Mouse (Mus musculus) hindbrain, embryonic 12.5 days (tissue): ENCODE data around the gene Dars2. TPM values are rescaled to one million over a fixed set of nuclear protein-coding genes. Genes with fewer than 3 reads are reported as not detected.

Experiments
- ATAC-seq: fragments of 200-750 bp; cut with Nextera tagmentation; 2 replicates; pipeline ENCODE4 v1.8.0; 2017; ENCODE audit warnings: moderate TSS enrichment; ENCODE audit not compliant: low FRiP score
- H3K27ac ChIP-seq: fragments of 300-500 bp; sonication (generic); 2 replicates; pipeline ENCODE4 v1.5.1; 2016; ENCODE audit warnings: mild to moderate bottlenecking
- H3K27me3 ChIP-seq: fragments of 300-500 bp; sonication (generic); 2 replicates; pipeline ENCODE4 v1.6.1; 2016; ENCODE audit warnings: mild to moderate bottlenecking
- H3K36me3 ChIP-seq: fragments of 300-500 bp; sonication (generic); 2 replicates; pipeline ENCODE4 v1.6.1; 2016; ENCODE audit warnings: mild to moderate bottlenecking
- H3K4me1 ChIP-seq: fragments of 300-500 bp; sonication (generic); 2 replicates; pipeline ENCODE4 v1.6.1; 2016
- H3K4me2 ChIP-seq: fragments of 300-500 bp; sonication (generic); replicated peaks from 2 replicates; pipeline ENCODE4 v1.6.1; 2016; ENCODE audit warnings: mild to moderate bottlenecking
- H3K4me3 ChIP-seq: fragments of 300-500 bp; sonication (generic); 2 replicates; pipeline ENCODE4 v1.5.1; 2016; ENCODE audit warnings: mild to moderate bottlenecking
- H3K9ac ChIP-seq: fragments of 300-500 bp; sonication (generic); 2 replicates; pipeline ENCODE4 v1.6.1; 2016; ENCODE audit warnings: mild to moderate bottlenecking, moderate library complexity
- H3K9me3 ChIP-seq: fragments of 300-500 bp; sonication (generic); replicated peaks from 2 replicates; pipeline ENCODE4 v1.6.1; 2016; ENCODE audit warnings: mild to moderate bottlenecking
- WGBS: fragments of 180-500 bp; shearing (Covaris S2); methylation state at CpG from one replicate; pipeline ENCODE4 v1.1.7; 2016; 5-methylcytosine and 5-hydroxymethylcytosine counted together
- polyA plus RNA-seq: library from polyadenylated mRNA; unstranded; fragments of >200 nt; fragmentation: Nextera tagmentation; extraction: Ambion mirVana; gene quantifications from 2 replicates; pipeline ENCODE4 v1.2.1, GENCODE M21; 2016

Gene Dars2
- 30.6 and 33.5 TPM in 2 replicates for polyA plus RNA-seq

DNA sequence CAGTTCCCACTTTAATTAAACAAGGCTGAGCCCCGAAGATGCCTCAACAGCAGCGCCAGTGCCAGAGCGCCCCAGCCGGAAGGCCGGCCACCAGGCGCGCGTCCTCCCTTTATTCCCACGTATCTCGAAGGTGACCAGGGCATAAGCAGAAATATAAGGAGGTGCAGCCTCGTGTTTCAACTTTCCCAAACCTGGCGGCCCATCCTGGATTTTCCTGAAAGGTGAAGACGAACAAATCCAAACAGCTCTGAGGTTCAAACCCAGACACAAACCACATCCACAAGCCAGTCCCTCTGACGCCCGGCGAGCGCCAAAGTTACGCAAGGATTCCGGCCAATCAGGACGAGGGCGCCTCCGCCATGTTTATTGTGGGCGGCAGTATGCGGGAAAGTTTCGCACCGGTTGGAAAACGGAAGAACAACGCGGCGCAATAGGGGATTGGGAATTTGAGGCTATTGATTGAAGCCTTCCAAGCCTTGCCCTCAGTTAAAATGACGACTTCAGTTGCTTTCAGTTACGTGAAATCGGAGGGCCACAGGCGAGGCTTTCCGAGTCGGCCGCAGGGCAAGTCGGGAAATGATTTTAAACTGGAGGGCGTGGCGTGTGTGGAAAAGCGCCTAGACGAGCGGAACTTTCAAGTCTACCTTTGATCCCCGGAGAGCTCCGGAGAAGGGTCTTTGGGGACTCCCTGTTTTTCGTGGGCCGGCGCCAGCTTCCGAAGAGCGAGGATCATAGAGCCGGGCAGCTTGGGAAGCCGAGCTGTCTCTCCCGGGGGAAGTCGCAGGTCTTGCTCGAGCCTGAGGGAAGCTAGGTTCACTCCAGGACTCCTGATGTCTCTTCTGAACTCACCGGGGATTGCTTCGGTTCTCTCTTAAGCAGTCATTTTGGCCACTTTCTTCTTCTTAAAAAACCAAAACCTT is at the start of gene Dars2, which contains the start of gene Cenpl:
Dars2 (minus strand) TSS at position 307 of the 920 bp plus-strand sequence.
Cenpl (plus strand) TSS at position 362 of the 920 bp plus-strand sequence.
- no peaks in the 10 kb centered on the region for H3K36me3 ChIP-seq
- no peaks in the 10 kb centered on the region for H3K9me3 ChIP-seq
- peak within 1 kb of the TSS; percentile 45 for H3K27ac ChIP-seq
- under 1% methylated on average over 57 of the region's 57 CpGs for WGBS
- H3K4me1 ChIP-seq, result peaks cover 36% of the 10 kb centered on the region
- peak within 1 kb of the TSS; percentile 84 for H3K4me2 ChIP-seq
- H3K27me3 ChIP-seq, result no peaks in the 10 kb centered on the region
- H3K4me3 ChIP-seq, result peak within 1 kb of the TSS; percentile 74
- H3K9ac ChIP-seq, result peak within 1 kb of the TSS; percentile 71
- ATAC-seq, result peak; percentile 98

DNA sequence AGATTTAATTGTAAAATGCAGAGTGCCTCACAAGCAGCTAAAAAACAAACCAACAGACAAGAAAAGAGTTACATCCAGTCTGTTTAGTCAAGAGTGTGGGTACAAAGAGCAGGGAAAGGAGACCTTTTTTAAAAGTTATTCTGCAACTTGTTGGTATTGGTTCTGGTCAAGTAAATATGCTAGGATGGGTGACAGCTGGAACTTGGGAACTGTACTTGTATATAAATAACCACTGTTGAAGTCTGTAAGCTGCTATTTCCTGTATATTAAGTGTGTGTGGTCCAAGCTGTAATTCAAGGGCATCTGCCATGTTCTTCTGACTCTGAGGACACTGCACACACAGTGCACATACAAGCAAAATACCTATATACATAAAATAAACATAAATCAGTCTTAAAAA is 44.1 kb upstream of the Dars2 start:
- Histone ChIP-seq H3K27ac (no peak overlapping the region), H3K27me3 (no peaks in the 10 kb centered on the region), H3K9ac (no peak overlapping the region), H3K9me3 (no peaks in the 10 kb centered on the region), H3K36me3 (peaks cover 2% of the 10 kb centered on the region), H3K4me2 (no peak overlapping the region), H3K4me1 (no peaks in the 10 kb centered on the region), H3K4me3 (no peak overlapping the region)
- no peak for ATAC-seq

DNA sequence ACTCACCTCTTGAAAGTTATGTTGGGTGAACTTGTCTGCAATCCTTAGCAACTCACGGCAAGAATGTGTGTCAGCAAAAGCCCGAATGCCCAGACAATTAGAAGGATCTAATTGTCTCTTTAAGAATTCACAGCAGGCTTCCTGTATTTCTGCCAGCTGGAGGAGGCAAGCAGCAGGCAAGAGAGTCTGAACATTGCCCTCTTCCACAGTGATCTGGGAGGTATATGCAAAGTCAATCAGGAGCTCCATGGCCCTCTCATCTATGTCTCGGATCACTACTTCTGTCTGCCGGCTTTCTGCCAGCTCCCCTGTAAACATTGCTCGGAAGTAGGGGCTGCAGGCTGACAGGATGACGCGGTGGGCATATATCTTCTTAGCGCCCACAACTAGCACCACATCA is 38.8 kb upstream of the Dars2 start:
- Histone ChIP-seq H3K4me3 (no peak overlapping the region), H3K9me3 (no peaks in the 10 kb centered on the region), H3K27ac (no peak overlapping the region), H3K36me3 (peaks cover 21% of the 10 kb centered on the region), H3K4me1 (no peaks in the 10 kb centered on the region), H3K4me2 (no peak overlapping the region), H3K9ac (no peak overlapping the region), H3K27me3 (no peaks in the 10 kb centered on the region)
- ATAC-seq, result no peak
- WGBS, result 88% methylated on average over 8 of the region's 8 CpGs

DNA sequence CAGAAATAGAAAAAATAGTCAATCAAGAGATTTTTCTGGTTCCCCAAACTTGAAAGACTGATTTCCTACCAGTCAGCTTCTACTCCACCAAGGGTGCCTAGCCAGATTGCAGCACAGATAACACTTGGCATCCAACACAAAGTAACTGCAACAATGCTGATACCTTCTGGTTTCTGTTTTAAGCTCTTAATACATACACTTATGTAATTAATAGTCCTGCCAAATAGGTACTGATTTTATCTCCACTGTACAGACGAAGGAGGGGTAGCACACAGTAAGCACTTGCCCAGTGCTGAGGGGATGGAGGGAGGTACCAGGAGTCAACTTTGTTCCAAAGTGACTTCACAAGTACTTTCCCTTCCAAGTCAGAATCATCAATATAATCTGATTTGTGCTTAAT is 33.4 kb upstream of the Dars2 start:
- Histone ChIP-seq H3K36me3 (peaks cover 28% of the 10 kb centered on the region), H3K9me3 (no peaks in the 10 kb centered on the region), H3K27ac (no peak overlapping the region), H3K4me3 (no peak overlapping the region), H3K4me2 (no peak overlapping the region), H3K27me3 (no peaks in the 10 kb centered on the region), H3K9ac (no peak overlapping the region), H3K4me1 (no peaks in the 10 kb centered on the region)
- no peak for ATAC-seq
- WGBS, result 80% methylated on average over 1 of the region's 1 CpGs

DNA sequence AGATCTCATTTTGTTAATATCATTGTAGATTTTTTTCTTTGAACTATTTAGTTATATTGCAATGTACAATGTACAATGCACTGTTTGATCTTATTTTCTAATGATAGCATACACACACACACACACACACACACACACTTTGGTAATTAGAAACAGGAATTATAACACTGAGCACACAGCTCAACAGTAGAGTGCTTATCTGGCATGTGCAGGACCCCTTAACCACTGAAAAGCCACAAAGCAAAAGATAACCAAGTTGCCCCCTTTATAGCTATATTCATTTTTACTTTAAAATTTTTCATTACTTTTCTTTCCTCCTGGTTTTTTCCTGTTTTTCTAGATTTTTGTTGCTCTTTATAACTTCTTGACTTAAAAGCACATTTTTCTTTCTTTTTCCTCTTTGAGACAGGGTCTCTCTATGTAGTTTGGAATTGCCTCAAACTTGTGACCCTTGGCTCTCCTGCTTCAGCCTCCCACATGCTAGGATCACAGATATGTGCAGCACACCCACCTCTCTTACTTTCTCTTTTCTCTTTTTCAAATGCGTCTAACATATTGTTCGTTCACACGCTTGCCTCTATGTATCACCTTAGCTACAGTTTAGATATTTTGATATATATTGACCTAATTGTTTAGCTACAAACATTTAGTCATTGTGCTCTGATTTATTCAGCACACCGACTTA is 29.4 kb upstream of the Dars2 start:
- Histone ChIP-seq H3K9me3 (no peaks in the 10 kb centered on the region), H3K4me2 (no peak overlapping the region), H3K4me3 (no peak overlapping the region), H3K27ac (no peak overlapping the region), H3K4me1 (no peaks in the 10 kb centered on the region), H3K27me3 (no peaks in the 10 kb centered on the region), H3K36me3 (peaks cover 37% of the 10 kb centered on the region), H3K9ac (no peak overlapping the region)
- ATAC-seq, result no peak
- 97% methylated on average over 4 of the region's 4 CpGs for WGBS

DNA sequence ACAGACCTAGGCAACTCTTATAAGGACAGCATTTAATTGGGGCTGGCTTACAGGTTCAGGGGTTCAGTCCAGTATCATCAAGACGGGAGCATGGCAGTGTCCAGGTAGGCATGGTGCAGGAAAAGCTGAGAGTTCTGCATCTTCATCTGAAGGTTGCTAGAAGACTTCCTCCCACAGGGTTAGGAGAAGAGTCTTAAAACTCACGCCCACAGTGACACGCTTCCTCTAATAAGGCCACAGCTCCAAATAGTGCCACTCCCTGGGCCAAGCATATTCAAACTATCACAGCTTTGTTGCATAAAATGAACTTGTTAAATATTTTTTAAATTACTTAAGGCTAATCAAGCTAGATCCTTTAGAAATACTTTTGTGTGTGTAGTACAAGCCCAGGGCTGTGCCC is 6.8 kb upstream of the Dars2 start:
- no peak overlapping the region for H3K4me2 ChIP-seq
- H3K27me3 ChIP-seq, result no peaks in the 10 kb centered on the region
- H3K4me1 ChIP-seq, result peaks cover 19% of the 10 kb centered on the region
- no peak overlapping the region for H3K4me3 ChIP-seq
- no peak for ATAC-seq
- H3K9ac ChIP-seq, result no peak overlapping the region
- no peaks in the 10 kb centered on the region for H3K9me3 ChIP-seq
- H3K27ac ChIP-seq, result no peak overlapping the region
- 95% methylated on average over 3 of the region's 3 CpGs for WGBS
- H3K36me3 ChIP-seq, result peaks cover 20% of the 10 kb centered on the region

DNA sequence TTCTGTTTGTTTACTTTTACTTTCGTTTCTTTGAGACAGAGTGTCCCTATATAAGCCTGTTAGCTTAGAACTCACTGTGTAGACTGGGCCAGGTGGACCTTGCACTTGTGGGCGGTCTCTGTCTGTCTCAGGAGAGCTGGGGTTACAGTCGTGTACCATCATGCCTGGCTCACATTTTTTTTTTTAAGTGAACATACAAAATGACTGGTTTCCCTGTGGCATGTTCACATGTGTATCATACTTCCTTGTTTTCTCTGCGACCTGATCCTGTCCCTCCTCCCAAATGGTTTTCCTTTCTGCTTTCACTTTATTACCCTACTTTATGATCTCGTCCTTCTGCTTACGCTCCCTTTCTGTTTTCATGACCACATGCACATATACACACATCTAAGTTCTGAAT is 5.8 kb upstream of the Dars2 start:
- no peaks in the 10 kb centered on the region for H3K9me3 ChIP-seq
- no peak for ATAC-seq
- no peaks in the 10 kb centered on the region for H3K27me3 ChIP-seq
- H3K9ac ChIP-seq, result no peak overlapping the region
- H3K4me2 ChIP-seq, result no peak overlapping the region
- peaks cover 29% of the 10 kb centered on the region for H3K4me1 ChIP-seq
- H3K27ac ChIP-seq, result no peak overlapping the region
- H3K4me3 ChIP-seq, result no peak overlapping the region
- 87% methylated on average over 6 of the region's 6 CpGs for WGBS
- peaks cover 16% of the 10 kb centered on the region; the same call in 1 of the 2 replicates for H3K36me3 ChIP-seq

DNA sequence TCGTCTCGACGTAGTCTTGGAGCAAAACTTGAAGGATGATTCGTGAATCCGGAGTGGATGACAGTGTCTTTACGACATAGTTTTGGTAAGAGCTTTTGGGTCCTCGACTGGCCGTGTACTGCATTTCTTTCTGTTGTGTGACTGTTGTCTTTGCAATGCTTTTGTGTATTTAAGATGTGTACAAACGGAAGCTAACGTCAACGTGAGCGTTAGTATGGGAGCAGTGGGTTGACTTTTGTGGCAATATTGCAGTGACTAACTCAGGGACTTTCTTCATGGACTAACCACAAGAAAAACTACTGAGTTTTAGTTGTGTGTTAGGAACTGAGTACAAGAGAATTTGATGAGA is 788 bp upstream of the Dars2 start:
- Histone ChIP-seq H3K4me3 (peak overlapping the region; percentile 74), H3K36me3 (0 out of 2 replicates have a peak, but pooled peaks cover 1% of the 10 kb centered on the region), H3K9ac (peak overlapping the region; percentile 71), H3K4me2 (peak overlapping the region; percentile 74), H3K27me3 (no peaks in the 10 kb centered on the region), H3K4me1 (peaks cover 36% of the 10 kb centered on the region), H3K9me3 (no peaks in the 10 kb centered on the region), H3K27ac (peak overlapping the region; percentile 45; the same call in 1 of the 2 replicates)
- WGBS, result under 1% methylated on average over 12 of the region's 12 CpGs
- ATAC-seq, result no peak

DNA sequence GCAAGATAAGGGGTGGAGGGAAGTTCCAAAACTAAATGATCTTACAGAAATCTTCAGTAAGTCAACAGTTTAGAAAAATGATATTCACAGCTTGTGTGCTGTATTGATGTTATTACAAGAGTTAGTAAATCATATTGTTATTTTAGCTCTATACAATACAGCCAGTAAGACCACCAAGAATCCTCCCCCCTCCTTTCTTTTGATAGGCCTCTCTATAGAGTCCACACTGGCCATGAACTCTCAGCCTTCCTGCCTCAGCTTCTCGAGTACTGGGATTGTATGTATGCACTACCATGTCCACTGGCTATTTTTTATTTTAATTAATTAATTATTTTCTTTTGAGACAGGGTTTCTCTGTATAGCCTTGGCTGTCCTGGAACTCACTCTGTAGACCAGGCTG is 7.1 kb downstream of the Dars2 start:
- H3K4me2 ChIP-seq, result no peak overlapping the region
- H3K27ac ChIP-seq, result no peak overlapping the region
- 96% methylated on average over 1 of the region's 1 CpGs for WGBS
- H3K36me3 ChIP-seq, result peaks cover 7% of the 10 kb centered on the region
- no peak overlapping the region for H3K4me3 ChIP-seq
- ATAC-seq, result no peak
- no peaks in the 10 kb centered on the region for H3K27me3 ChIP-seq
- no peak overlapping the region for H3K9ac ChIP-seq
- no peaks in the 10 kb centered on the region for H3K4me1 ChIP-seq
- no peaks in the 10 kb centered on the region for H3K9me3 ChIP-seq

DNA sequence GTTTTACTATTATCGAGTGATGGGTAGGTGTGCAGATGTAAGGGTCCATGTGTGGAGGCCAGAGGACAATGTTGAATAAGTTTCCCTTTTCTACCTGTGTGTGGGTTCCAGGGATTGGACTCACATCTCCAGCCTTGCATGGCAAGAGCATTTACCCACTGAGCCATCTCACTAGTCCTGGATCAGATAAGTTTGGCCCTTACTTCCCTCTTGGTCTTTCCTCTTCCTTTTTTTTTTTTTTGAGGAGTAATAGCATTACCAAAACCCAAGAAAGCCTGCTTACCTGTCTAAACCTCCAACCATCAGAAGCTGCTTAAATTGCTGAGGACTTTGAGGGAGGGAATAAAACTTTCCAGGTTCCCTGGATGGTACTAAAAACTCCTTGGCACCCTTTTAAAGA is 13.3 kb downstream of the Dars2 start:
- 94% methylated on average over 1 of the region's 1 CpGs for WGBS
- no peak overlapping the region for H3K9ac ChIP-seq
- H3K4me3 ChIP-seq, result no peak overlapping the region
- peaks cover 28% of the 10 kb centered on the region for H3K36me3 ChIP-seq
- H3K27me3 ChIP-seq, result no peaks in the 10 kb centered on the region
- H3K4me2 ChIP-seq, result no peak overlapping the region
- H3K27ac ChIP-seq, result no peak overlapping the region
- no peaks in the 10 kb centered on the region for H3K9me3 ChIP-seq
- ATAC-seq, result no peak
- H3K4me1 ChIP-seq, result no peaks in the 10 kb centered on the region

DNA sequence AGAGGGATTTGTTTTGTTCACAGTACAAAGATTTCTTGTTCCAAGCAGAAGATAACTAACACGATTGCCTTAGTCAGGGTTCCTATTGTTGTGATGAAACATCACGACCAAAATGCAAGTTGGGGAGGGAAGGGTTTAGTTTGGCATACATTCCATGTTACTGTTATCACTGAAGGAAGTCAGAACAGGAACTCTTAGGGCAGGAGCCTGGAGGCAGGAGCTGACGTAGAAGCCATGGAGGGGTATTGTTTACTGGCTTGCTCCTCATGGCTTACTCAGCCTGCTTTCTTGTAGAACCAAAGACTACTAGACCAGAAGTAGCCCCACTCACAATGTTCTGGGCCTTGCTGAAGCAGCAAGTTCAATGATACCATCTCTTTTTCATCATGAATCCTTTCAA is 23.5 kb downstream of the Dars2 start:
- Histone ChIP-seq H3K4me2 (no peak overlapping the region), H3K9me3 (no peaks in the 10 kb centered on the region), H3K27me3 (no peaks in the 10 kb centered on the region), H3K9ac (no peak overlapping the region), H3K27ac (no peak overlapping the region), H3K36me3 (peaks cover 49% of the 10 kb centered on the region), H3K4me3 (no peak overlapping the region), H3K4me1 (no peaks in the 10 kb centered on the region)
- ATAC-seq, result no peak
- WGBS, result 86% methylated on average over 3 of the region's 3 CpGs

DNA sequence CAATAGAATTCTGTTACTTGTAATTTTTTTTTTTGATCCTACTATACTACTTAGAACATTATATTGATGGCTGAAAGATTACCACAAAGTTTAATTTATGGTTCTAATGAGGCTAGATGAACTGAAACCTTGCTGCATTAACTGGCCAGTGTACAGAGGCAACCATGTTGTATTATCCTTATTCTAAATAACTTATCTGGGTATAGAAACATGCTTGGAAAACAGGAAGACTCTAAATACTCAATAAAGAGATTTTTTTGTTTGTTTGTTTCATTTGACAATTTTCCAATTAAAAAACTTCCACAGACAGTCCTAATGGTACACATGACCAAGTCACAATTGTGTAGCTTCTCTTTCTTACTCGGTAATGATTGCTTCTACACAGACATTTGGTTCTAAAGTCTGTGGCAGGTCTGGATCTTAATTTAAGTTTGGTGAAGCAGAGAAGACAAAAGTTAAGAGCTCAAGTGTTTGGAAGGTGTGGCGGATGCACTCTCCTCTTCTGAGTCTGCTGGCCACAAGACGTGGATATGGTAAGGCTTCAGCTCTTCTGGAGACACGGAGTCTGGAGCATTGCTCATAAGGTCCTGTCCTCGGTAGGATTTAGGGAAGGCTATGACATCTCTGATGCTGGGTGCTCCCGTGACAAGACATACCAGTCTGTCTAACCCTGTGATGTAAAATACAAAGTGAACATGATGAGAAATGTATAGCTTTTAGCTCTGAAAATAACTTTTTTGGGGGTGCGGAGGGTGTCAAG is 29.0 kb downstream of the Dars2 start:
- H3K36me3 ChIP-seq, result peaks cover 52% of the 10 kb centered on the region
- no peak overlapping the region for H3K4me2 ChIP-seq
- no peaks in the 10 kb centered on the region for H3K27me3 ChIP-seq
- ATAC-seq, result no peak
- no peak overlapping the region for H3K27ac ChIP-seq
- WGBS, result 93% methylated on average over 7 of the region's 7 CpGs
- no peak overlapping the region for H3K4me3 ChIP-seq
- H3K9me3 ChIP-seq, result no peaks in the 10 kb centered on the region
- peaks cover 14% of the 10 kb centered on the region for H3K4me1 ChIP-seq
- H3K9ac ChIP-seq, result no peak overlapping the region
